Mouse (Mus musculus): Measurements from ENCODE around the gene Prdm1.

DNA sequence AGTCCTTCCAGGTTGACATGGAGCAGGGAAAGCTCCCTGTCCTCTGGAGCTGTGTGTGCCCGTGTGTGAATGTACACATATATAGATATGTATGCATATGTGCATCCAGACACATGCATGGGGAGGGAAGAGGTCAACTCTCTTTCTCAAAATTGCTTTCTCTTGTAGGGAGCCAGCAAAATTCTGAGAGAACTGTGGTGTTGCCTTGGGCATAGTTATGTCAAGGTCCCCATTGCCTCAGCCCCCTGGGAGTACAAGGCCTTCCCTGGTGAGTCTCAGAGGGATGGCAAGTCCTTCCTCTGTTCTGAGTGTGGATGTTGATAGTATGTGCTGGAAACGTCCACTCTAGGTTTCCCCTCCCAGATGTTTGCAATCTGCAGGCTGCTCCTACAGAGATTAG lies 109.4 kb downstream of the Prdm1 start:
- TF ChIP-seq POLR2A (IDR thresholded peaks at IDR 0.05; ENCODE audit: borderline replicate concordance, insufficient read depth, low read length) (no peak), CTCF (IDR thresholded peaks at IDR 0.05; ENCODE audit: borderline replicate concordance, insufficient read depth, low read depth, low read length) (no peak)

Measured in cerebellum, adult 2 months (tissue).